Mouse (Mus musculus) gastrocnemius, postnatal 4 days (tissue): ENCODE data around the gene Prkag2. TPM values are rescaled to one million over a fixed set of nuclear protein-coding genes. Genes with fewer than 3 reads are reported as not detected.
A peak's percentile ranks its signal among the peaks of the same experiment; 100 is the strongest.
"Not testable (repeated sequence)": the region's sequence is repeated elsewhere in the genome, so short reads cannot be mapped to it uniquely, and the experiment has no call there.

Experiments used
- DNase-seq, 2 experiments: peaks; one replicate each; pipeline ENCODE4 v3.0.0; 2021 to 2022; ENCODE audit warnings: low spot score in 2 of 2, mixed read lengths in 2 of 2
- total RNA-seq, 2 experiments: library from RNA; stranded (reverse); gene quantifications; 2 replicates each; pipeline ENCODE4 v1.2.3; 2021

Gene Prkag2
- total RNA-seq, 2 experiments from 2014 or later = 19.7 to 23.8 TPM

GRCm38 (mm10) chr5:24878713-24879112 lies 221.7 kb downstream of the Prkag2 start:
- DNase-seq = no peak

GRCm38 (mm10) chr5:24877836-24878624 lies 222.4 kb downstream of the Prkag2 start:
- DNase-seq = no peak

GRCm38 (mm10) chr5:24876653-24877052 lies 223.8 kb downstream of the Prkag2 start:
- DNase-seq = no peak

GRCm38 (mm10) chr5:24874111-24874510 lies 226.3 kb downstream of the Prkag2 start:
- no peak for DNase-seq

- DNase-seq = no peak
These were observed 227.2 kb downstream of the Prkag2 start for GRCm38 (mm10) chr5:24873221-24873620.

- no peak for DNase-seq
These were observed 229.2 kb downstream of the Prkag2 start for GRCm38 (mm10) chr5:24871276-24871675.

- DNase-seq = no peak
These were observed 230.6 kb downstream of the Prkag2 start for GRCm38 (mm10) chr5:24869796-24870289.

- no peak for DNase-seq
These were observed 236.6 kb downstream of the Prkag2 start for GRCm38 (mm10) chr5:24863804-24864203.

- no peak for DNase-seq
These were observed 239.0 kb downstream of the Prkag2 start for GRCm38 (mm10) chr5:24861449-24861930.

- no peak for DNase-seq
These were observed 239.6 kb downstream of the Prkag2 start for GRCm38 (mm10) chr5:24860635-24861448.

- no peak for DNase-seq
These were observed 240.5 kb downstream of the Prkag2 start for GRCm38 (mm10) chr5:24859771-24860540.

- no peak for DNase-seq
These were observed 245.4 kb downstream of the Prkag2 start for GRCm38 (mm10) chr5:24854827-24855600.

- DNase-seq = no peak
These were observed 246.2 kb downstream of the Prkag2 start for GRCm38 (mm10) chr5:24854256-24854655.

GRCm38 (mm10) chr5:24848261-24848660 lies 252.2 kb downstream of the Prkag2 start:
- not testable (repeated sequence) for DNase-seq

- DNase-seq = no peak
These were observed 256.6 kb downstream of the Prkag2 start for GRCm38 (mm10) chr5:24843841-24844240.

- peak in 1 of 2 experiments; percentile 59 for DNase-seq
These were observed 257.4 kb downstream of the Prkag2 start for GRCm38 (mm10) chr5:24843103-24843475.

- peak; percentile 94 to 98 for DNase-seq
These were observed 258.0 kb downstream of the Prkag2 start, which contains the start of gene Rheb for GRCm38 (mm10) chr5:24842274-24843102. Rheb (minus strand) TSS chr5:24842624.

GRCm38 (mm10) chr5:24841662-24842273 lies 258.7 kb downstream of the Prkag2 start:
- peak in 1 of 2 experiments; percentile 38 for DNase-seq

GRCm38 (mm10) chr5:24840975-24841431 lies 259.4 kb downstream of the Prkag2 start:
- DNase-seq = no peak
